Mouse (Mus musculus) limb, embryonic 15.5 days (tissue): ENCODE data around the gene Ccdc102a. TPM values are rescaled to one million over a fixed set of nuclear protein-coding genes. Genes with fewer than 3 reads are reported as not detected.

Source experiments
- ATAC-seq: fragments of 200-750 bp; cut with Nextera tagmentation; 2 replicates; pipeline ENCODE4 v1.8.0; 2017; ENCODE audit warnings: low read depth, moderate TSS enrichment; ENCODE audit not compliant: insufficient number of reproducible peaks, low FRiP score, low TSS enrichment
- H3K27ac ChIP-seq: fragments of 300-500 bp; sonication (generic); 2 replicates; pipeline ENCODE4 v1.5.1; 2015; ENCODE audit warnings: moderate library complexity, mild to moderate bottlenecking, inconsistent platforms
- H3K27me3 ChIP-seq: fragments of 300-500 bp; sonication (generic); 2 replicates; pipeline ENCODE4 v1.6.1; 2015; ENCODE audit warnings: inconsistent platforms
- H3K36me3 ChIP-seq: fragments of 300-500 bp; sonication (generic); 2 replicates; pipeline ENCODE4 v1.6.1; 2015; ENCODE audit warnings: inconsistent platforms
- H3K4me1 ChIP-seq: fragments of 300-500 bp; sonication (generic); 2 replicates; pipeline ENCODE4 v1.6.1; 2015; ENCODE audit warnings: inconsistent platforms
- H3K4me2 ChIP-seq: fragments of 300-500 bp; sonication (generic); 2 replicates; pipeline ENCODE4 v1.6.1; 2015; ENCODE audit warnings: mild to moderate bottlenecking, inconsistent platforms
- H3K4me3 ChIP-seq: fragments of 300-500 bp; sonication (generic); 2 replicates; pipeline ENCODE4 v1.5.1; 2015; ENCODE audit warnings: mild to moderate bottlenecking, inconsistent platforms
- H3K9ac ChIP-seq: fragments of 300-500 bp; sonication (generic); 2 replicates; pipeline ENCODE4 v1.6.1; 2015; ENCODE audit warnings: inconsistent platforms
- H3K9me3 ChIP-seq: fragments of 300-500 bp; sonication (generic); 2 replicates; pipeline ENCODE4 v1.6.1; 2016; ENCODE audit warnings: inconsistent platforms
- WGBS: fragments of 180-500 bp; shearing (Covaris S2); methylation state at CpG from one replicate; pipeline ENCODE4 v1.1.7; 2015; 5-methylcytosine and 5-hydroxymethylcytosine counted together
- polyA plus RNA-seq: library from polyadenylated mRNA; unstranded; fragments of >200 nt; fragmentation: Nextera tagmentation; extraction: Ambion mirVana; gene quantifications from 2 replicates; pipeline ENCODE4 v1.2.1, GENCODE M21; 2015

Ccdc102a gene
- polyA plus RNA-seq, 1 experiment from 2014 or later, result 41.8 TPM

DNA sequence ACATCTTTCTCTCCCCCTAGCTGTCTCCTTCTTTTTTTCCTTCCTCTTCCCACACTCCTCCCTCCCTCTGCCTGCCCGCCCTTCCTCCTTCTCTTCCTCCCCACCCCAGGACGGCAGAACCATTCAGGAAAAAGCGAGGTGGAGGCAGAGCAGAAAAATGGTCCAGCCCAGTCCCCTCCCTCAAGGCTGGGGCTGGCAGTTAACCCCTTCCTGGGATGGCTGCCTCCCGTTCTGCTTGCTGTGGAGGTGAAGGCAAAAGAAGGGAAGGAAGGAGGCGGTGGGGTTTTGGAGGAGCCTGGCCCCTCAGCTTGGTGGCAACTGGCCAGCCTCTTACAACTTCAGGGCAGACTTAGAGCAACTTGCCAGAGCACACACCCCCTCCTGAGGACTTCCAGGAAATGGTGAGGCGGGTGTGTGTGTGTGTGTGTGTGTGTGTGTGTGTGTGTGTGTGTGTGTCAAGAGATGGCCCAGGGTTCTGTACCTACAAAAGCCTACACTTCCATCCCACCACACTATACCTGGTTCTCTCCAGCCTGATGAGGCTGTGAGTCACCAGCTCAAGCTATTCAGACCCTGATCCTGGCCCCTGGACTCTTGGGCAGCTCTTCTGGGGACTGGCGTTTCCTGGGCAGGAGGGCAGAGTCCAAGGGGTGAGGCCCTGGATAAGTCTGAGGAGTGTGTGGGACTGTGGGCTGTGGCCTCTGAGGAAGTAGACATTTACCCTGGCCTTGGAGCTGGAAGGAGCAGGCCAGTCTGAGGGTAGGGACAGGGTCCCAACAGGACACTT lies 46.6 kb downstream of the Ccdc102a start:
- ATAC-seq, result peak; percentile 76
- Histone ChIP-seq H3K4me1 (peaks cover 69% of the 10 kb centered on the region), H3K27me3 (0 out of 2 replicates have a peak, but pooled peaks cover 10% of the 10 kb centered on the region), H3K9ac (peak overlapping the region; percentile 42), H3K27ac (peak overlapping the region; percentile 80), H3K4me3 (peak overlapping the region; percentile 48), H3K36me3 (peaks cover 22% of the 10 kb centered on the region), H3K9me3 (no peaks in the 10 kb centered on the region), H3K4me2 (peak overlapping the region; percentile 78)
- 4% methylated on average over 7 of the region's 7 CpGs for WGBS

DNA sequence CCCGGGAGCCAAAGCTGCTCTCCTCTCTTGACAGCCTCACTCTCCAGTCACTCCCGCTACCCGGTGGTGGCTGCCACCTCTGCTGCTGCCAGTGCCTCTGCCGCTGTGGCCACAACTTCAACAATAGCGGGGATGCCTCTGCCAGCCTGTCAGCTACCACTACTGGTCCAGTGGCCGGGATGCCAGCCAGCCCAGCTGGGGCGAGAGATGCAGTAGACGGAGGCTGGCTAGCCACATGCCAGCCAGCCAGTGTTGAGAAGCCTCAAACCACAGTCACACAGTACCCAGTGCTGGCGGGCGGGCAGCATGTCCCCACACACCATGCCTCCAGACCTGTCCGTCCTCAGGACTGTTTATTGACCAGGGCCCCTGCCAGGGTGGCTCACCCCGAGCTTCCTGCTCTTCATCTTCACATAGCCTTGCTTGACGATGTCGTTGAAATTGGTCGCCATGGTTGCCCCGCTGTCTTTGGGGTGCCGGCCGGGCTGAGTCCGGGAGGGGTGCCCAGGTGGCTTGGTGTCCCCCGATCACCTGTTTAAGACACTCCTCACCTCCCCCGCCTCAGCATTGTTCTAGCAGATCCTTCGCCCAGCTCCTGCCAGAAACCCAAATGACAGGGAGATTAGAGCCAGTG lies 47.3 kb downstream of the Ccdc102a start:
- no peak for ATAC-seq

DNA sequence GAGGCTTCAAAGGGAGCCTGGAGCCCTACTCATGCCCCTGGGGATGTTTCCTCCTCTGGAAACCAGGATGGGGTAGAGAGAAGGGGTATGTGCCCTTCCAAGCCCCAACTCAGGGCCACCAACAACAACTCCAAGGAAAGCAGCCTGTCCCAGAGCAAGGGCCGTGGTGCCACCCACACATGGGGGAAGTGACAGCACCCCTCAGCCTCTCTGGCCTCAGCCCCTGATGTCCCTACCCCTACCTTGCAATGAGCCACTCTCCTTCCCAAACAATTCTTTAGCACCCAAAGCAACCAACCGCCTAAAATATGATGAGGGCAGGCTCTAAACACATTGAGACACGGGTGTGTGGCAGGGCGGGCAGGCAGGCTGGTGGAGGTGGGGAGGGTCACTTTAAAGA lies 47.9 kb downstream of the Ccdc102a start:
- no peak for ATAC-seq
- peaks cover 35% of the 10 kb centered on the region for H3K36me3 ChIP-seq
- 45% methylated on average over 4 of the region's 4 CpGs for WGBS
- no peak overlapping the region for H3K27ac ChIP-seq
- peak overlapping the region; percentile 48 for H3K4me3 ChIP-seq
- no peaks in the 10 kb centered on the region for H3K9me3 ChIP-seq
- H3K9ac ChIP-seq, result peak overlapping the region; percentile 42; the same call in 1 of the 2 replicates
- 0 out of 2 replicates have a peak, but pooled peaks cover 8% of the 10 kb centered on the region for H3K27me3 ChIP-seq
- H3K4me2 ChIP-seq, result peak overlapping the region; percentile 78
- peaks cover 59% of the 10 kb centered on the region for H3K4me1 ChIP-seq

More for the DNA sequence above, 47.3 kb downstream of the Ccdc102a start:
- peaks cover 62% of the 10 kb centered on the region for H3K4me1 ChIP-seq
- H3K27me3 ChIP-seq, result 0 out of 2 replicates have a peak, but pooled peaks cover 10% of the 10 kb centered on the region
- peak overlapping the region; percentile 48 for H3K4me3 ChIP-seq
- WGBS, result 9% methylated on average over 22 of the region's 22 CpGs
- H3K9ac ChIP-seq, result peak overlapping the region; percentile 42
- H3K36me3 ChIP-seq, result peaks cover 29% of the 10 kb centered on the region
- no peak overlapping the region for H3K27ac ChIP-seq
- no peaks in the 10 kb centered on the region for H3K9me3 ChIP-seq
- peak overlapping the region; percentile 78 for H3K4me2 ChIP-seq

DNA sequence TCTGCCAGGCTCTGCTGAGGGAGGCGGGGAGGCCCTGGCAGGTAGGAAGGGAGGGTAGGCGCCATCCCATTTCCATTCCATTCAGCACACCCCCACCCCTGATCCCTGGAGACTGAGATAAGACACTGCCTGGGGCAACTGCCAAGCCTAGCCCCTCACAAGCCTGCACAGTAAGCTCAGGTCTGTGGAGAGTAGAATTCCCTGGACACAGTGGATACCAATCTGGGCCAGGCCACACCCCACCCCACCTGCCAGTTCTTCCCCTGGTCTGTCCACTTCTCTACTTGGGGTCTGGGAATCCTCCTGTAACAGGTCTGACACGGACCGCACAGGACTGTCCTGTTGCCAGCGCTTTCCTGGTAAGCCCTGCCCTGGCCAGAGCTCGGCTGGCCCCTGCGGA lies 48.8 kb downstream of the Ccdc102a start:
- no peak overlapping the region for H3K9ac ChIP-seq
- H3K9me3 ChIP-seq, result no peaks in the 10 kb centered on the region
- 0 out of 2 replicates have a peak, but pooled peaks cover under 1% of the 10 kb centered on the region for H3K27me3 ChIP-seq
- H3K36me3 ChIP-seq, result peaks cover 44% of the 10 kb centered on the region
- no peak overlapping the region for H3K4me3 ChIP-seq
- H3K4me1 ChIP-seq, result peaks cover 51% of the 10 kb centered on the region
- no peak overlapping the region for H3K4me2 ChIP-seq
- no peak for ATAC-seq
- 73% methylated on average over 7 of the region's 7 CpGs for WGBS
- H3K27ac ChIP-seq, result no peak overlapping the region

DNA sequence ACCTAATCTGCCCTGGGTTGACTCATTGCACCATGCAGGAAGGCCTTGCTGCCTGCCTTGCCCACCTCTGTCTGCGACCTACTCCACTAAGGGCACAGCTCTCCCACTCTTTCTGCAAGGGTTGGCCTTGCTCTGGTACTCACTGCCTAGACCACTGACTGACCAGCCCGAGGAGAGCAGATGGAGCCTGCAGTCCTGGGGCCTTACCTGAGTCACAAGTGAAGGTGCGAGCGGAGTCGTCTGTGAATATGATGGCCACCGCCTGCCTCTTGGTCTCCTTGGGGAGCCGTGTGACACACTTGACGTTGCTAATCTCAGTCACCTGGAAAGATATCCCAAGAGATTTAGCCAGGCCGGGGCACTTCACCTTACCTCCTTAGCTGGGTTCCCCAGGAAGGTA lies 51.0 kb downstream of the Ccdc102a start:
- no peak overlapping the region for H3K9ac ChIP-seq
- peaks cover 64% of the 10 kb centered on the region for H3K36me3 ChIP-seq
- no peak for ATAC-seq
- H3K4me2 ChIP-seq, result no peak overlapping the region
- peaks cover 39% of the 10 kb centered on the region for H3K4me1 ChIP-seq
- H3K27ac ChIP-seq, result no peak overlapping the region
- H3K4me3 ChIP-seq, result no peak overlapping the region
- 86% methylated on average over 9 of the region's 9 CpGs for WGBS
- H3K9me3 ChIP-seq, result no peaks in the 10 kb centered on the region
- H3K27me3 ChIP-seq, result no peaks in the 10 kb centered on the region

DNA sequence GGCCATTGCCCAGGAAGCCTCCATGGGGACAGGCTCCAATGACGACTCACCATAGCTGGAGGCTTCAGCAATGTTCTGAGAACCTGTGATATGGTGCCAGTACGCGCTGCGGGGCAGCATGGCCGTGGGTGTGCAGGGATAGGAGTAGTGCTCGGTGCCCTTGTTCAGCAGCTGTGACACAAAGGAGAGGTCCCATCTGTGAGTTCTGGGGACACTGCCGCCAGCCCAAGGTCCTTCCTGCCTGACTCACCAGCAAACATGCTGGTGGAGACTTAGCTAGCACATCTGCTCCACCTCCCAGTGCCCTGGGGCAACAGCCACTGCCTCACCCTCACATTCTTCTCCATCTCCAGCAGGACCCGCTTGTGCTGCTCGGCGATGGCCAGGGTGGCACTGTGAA lies 52.6 kb downstream of the Ccdc102a start:
- Histone ChIP-seq H3K27ac (no peak overlapping the region), H3K36me3 (peaks cover 80% of the 10 kb centered on the region), H3K4me2 (no peak overlapping the region), H3K4me1 (peaks cover 23% of the 10 kb centered on the region), H3K27me3 (no peaks in the 10 kb centered on the region), H3K4me3 (no peak overlapping the region), H3K9ac (no peak overlapping the region), H3K9me3 (no peaks in the 10 kb centered on the region)
- no peak for ATAC-seq
- WGBS, result 73% methylated on average over 10 of the region's 10 CpGs

DNA sequence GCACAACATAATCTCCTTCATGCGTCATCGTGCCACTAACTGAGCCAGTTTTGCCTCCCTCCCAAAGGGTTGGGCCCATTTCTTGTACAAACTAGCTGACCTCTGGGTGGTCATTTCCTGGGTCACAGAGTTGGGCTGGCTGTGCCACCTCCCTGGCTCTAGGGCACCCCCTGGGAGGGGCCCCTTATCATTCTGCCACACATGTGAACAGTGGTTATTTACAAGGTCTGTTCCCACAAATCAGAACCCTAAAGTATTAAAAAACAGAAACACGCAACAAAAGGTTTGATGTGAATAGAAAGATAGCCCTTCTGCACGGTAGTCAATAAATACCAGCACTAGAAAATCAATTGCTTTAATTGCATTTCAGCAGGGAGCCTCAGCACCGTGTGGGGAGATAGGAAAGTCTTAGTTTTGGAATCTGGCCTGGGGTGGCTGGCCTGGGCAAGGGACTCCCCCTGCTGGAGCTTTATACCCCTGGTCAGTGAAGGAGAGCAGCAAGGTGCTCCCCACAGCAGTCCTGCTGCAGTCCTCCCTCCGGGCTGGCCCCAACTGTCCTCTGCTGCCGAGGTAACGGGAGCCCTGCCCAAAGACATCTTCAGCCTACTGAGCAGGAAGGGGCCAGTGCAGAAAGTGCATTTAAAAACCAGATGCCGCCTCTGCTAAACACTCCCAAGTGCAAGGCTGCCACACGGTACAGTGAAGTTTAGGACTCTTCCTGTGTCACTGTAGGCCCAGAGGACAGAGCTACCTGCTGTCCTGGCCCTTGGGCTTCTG lies 53.8 kb downstream of the Ccdc102a start:
- H3K27ac ChIP-seq, result no peak overlapping the region
- WGBS, result 66% methylated on average over 10 of the region's 10 CpGs

DNA sequence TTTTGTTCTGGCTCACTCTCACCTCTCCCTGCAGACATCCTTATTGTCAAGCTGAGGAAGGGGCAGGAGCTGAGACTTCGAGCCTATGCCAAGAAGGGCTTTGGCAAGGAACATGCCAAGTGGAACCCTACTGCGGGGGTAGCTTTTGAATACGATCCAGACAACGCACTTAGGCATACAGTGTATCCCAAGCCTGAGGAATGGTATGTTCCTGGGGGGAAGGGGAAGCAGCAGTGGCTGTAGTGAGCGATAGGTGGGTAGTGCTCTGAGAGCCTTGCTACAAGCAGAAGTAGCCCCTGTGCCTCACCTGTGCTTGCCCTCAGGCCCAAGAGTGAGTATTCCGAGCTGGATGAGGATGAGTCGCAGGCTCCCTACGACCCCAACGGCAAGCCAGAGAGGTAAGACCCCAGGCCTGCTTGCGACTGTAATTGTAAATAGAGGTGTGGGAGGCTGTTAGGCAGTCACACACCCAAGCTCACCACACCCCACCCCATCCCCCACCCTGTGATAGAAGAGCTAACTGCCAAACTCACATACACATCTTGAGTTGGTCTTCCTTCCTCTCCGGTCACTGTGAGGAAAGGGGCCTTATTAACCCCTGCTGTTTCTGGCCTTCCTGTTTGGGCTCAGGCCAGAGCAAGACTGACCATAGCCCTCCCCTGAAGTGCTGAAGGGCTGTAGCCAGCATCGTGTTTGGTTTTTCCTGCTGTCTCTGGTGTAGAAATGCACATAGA lies 55.2 kb downstream of the Ccdc102a start:
- Histone ChIP-seq H3K4me2 (no peak overlapping the region), H3K27ac (no peak overlapping the region), H3K4me3 (no peak overlapping the region), H3K4me1 (peaks cover 13% of the 10 kb centered on the region), H3K9me3 (no peaks in the 10 kb centered on the region), H3K9ac (no peak overlapping the region), H3K27me3 (no peaks in the 10 kb centered on the region), H3K36me3 (peaks cover 81% of the 10 kb centered on the region)
- WGBS, result 86% methylated on average over 12 of the region's 12 CpGs
- no peak for ATAC-seq

More for the DNA sequence above, 53.8 kb downstream of the Ccdc102a start:
- Histone ChIP-seq H3K9me3 (no peaks in the 10 kb centered on the region), H3K36me3 (peaks cover 90% of the 10 kb centered on the region), H3K4me1 (peaks cover 16% of the 10 kb centered on the region), H3K4me3 (no peak overlapping the region), H3K4me2 (no peak overlapping the region), H3K9ac (no peak overlapping the region), H3K27me3 (no peaks in the 10 kb centered on the region)
- ATAC-seq, result no peak

DNA sequence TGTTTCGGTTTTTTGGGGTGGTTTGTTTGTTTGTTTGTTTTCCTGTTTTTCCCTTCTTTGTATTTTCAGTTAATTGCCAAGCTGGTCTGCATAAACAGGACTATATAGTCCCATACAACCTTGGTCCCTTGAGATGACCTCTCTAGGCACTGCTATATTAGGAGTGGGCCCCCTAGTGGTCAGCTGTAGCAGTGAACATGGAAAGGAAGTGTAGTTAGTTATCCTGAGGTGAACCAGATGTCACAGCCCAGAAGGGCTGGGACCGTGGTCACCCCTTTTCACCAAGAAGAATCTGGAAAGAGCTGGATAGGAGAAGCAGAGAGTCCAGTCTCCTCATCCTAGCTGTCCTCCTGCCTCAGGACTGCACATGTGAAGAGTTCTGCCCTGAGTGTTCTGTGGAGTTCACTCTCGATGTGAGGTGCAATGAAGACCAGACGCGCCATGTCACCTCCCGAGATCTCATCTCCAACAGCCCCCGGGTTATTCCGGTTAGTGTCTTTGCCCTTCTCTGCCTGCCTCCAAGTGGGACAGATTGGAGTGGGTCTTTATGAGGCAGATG lies 56.5 kb downstream of the Ccdc102a start:
- WGBS, result 73% methylated on average over 8 of the region's 8 CpGs
- Histone ChIP-seq H3K36me3 (peaks cover 69% of the 10 kb centered on the region), H3K9ac (no peak overlapping the region), H3K4me1 (peaks cover 15% of the 10 kb centered on the region), H3K4me3 (no peak overlapping the region), H3K27me3 (no peaks in the 10 kb centered on the region), H3K9me3 (no peaks in the 10 kb centered on the region), H3K27ac (no peak overlapping the region), H3K4me2 (no peak overlapping the region)
- no peak for ATAC-seq

DNA sequence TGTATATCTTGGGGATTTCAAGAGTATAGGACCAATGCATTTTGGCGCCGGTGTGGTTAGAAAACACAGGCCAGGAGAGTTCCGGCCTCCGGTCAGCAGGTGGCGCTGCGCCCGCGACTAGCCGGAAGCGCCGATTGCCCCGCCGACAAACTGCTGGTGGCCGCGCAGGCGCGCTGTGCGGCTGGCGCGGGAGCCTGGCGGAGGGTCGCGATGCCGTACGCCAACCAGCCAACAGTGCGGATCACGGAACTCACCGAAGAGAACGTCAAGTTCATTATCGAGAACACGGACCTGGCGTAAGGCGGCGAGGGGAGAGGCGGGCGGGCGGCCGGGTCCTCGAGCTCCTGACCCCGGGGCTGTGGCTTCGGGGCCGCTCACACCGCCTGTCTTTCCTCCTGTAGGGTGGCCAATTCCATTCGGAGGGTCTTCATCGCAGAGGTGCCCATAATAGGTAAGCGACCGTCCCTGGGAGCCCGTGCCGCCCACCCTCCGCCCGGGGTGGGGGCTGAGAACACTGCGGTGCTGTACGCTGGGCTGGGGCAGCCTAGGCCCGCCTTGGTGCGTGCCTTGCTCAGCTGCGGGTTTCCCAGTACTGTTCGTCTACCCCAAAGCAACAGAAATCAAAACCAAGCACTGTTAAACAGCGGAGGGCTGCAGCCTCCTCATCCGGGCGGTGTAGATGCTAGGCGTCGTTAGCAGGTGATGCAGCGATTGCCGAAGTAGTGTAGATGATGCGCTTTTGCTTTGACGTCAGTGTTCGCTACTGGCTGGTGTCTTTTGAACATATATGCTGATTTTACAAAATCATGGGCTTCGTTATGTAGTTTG lies 60.3 kb downstream of the Ccdc102a start, which contains the start of gene Polr2c:
Gene Polr2c, plus strand, starts transcription at position 105 of the 828 bp plus-strand sequence.
- Histone ChIP-seq H3K4me1 (peaks cover 13% of the 10 kb centered on the region), H3K9ac (peak within 1 kb of the TSS; percentile 90), H3K36me3 (peaks cover 62% of the 10 kb centered on the region), H3K4me3 (peak within 1 kb of the TSS; percentile 90), H3K9me3 (no peaks in the 10 kb centered on the region), H3K27ac (peak within 1 kb of the TSS; percentile 80), H3K4me2 (peak within 1 kb of the TSS; percentile 59), H3K27me3 (no peaks in the 10 kb centered on the region)
- 1% methylated on average over 68 of the region's 68 CpGs for WGBS
- ATAC-seq, result peak; percentile 65; the same call in 1 of the 2 replicates
